Mouse (Mus musculus) ovary, postnatal 36 days (tissue): ENCODE data around the gene Daxx.

ENCODE experiments used
- DNase-seq: peaks from one replicate; pipeline ENCODE4 v3.0.0; 2022; ENCODE audit warnings: low spot score, mixed read lengths

Daxx gene

DNA sequence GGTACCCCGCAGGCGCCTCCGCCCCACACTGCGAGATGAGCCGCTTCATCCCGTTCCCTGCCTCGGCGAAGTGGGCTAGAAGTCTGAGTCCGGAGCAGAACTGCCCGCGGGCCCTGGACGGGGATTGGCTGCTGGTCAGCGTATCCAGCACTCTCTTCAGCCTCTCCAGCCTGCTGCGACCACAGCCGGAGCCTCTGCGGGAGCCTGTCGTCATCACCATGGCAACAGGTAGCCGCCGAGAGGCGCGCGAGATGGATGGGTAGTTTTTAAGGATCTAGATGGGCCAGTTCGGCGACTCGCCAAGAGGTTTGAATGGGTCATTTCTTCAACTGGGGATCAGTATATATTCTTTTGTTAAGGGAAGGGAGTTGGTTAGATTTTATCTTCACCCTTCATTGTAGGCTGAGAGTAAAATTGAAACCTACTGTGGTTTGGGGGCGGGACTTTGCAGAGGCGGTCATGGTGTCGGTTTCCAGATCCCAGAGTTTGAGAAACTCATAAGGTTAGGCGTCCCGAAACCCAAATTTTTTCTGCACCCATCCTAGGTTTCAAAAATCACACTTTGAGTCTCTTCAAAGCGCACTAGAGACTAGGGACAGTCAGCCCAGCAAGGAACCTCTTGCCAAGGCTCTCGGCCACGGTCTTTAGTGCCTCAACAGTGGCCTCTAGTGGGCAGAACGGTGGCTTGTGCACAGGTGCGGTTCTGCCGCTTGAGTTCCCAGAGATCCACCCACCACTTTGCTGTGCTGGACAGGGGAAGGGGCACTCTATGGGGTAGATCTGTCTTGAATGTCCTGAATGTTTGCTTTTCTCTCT lies 11.3 kb downstream of the Daxx start:
- DNase-seq, result peak; percentile 78

DNA sequence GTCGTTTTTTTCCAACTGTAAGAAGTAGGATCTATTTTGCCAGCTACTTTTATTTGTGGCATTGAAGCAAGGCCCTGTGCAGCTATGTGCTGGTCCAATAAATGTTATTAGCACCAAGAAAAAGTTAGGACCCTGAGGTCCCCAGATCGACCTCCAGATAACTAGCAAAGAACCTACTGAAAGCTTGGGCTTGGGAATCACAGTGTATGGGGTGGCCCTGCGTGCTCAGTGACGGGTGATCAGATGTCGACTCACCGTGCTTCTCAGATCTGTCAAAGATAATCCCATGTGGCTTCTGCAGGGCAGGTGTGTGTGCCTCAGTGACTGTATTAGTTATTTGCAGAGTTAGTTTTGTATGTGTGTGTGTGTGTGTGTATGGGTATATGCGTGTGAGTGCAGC lies 12.1 kb downstream of the Daxx start:
- no peak for DNase-seq

GRCm38 (mm10) chr17:33924577-33925283 lies 15.5 kb downstream of the Daxx start:
- peak; percentile 13 for DNase-seq

DNA sequence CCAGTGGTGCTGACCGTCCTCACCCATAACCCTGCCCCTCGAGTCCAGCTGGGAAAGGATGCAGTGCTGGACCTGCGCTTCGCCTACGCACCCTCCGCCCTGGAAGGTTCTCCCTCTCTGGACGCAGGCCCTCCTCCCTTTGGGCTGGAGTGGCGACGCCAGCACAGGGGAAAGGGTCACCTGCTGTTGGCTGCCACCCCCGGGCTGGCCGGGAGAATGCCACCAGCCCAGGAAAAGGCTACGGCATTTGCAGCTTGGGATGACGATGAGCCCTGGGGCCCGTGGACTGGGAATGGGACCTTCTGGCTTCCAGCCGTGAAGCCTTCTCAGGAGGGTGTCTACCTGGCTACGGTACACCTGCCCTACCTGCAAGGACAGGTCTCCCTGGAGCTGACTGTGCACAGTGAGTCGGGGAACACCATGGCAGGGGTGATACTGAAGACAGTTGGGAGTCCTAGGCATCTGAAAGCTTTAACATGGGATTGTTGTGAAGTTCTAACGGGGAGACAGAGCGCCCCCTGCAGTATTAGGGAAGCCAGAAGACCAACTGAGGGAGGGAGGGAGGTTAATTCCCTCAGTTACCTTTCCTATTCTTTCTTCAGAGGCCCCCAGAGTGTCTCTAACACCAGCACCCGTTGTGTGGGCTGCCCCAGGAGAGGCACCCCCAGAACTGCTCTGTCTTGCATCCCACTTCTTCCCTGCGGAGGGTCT lies 16.3 kb downstream of the Daxx start:
- peak; percentile 8 for DNase-seq

DNA sequence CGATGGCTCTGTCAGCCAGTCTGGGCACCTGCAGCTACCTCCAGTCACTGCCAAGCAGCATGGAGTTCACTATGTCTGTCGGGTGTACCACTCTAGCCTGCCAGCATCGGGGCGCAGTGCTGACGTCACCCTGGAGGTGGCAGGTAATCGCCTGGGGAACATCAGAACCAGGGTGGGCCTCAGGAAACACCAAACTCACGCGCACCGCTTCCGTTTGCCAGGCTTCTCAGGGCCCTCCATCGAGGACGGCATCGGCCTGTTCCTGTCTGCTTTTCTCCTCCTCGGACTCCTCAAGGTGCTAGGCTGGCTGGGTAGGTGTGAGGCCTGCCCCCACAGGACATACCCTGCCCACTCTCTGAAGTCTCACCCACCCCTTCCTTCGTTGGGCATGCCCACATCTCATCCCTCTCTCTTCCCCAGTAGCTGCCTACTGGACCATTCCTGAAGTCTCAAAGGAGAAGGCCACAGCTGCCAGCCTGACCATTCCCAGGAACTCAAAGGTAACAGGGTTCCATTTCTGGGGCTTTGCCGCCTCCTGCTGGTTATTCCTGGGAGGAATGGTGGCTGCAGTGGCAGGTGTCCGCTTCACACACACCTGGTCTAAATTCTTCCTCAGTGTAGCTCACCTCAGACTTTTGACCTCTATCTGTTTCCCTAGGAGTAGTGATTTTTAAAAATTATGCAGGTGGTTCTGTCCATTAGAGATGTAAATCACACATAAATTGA lies 17.2 kb downstream of the Daxx start:
- DNase-seq, result peak; percentile 29

DNA sequence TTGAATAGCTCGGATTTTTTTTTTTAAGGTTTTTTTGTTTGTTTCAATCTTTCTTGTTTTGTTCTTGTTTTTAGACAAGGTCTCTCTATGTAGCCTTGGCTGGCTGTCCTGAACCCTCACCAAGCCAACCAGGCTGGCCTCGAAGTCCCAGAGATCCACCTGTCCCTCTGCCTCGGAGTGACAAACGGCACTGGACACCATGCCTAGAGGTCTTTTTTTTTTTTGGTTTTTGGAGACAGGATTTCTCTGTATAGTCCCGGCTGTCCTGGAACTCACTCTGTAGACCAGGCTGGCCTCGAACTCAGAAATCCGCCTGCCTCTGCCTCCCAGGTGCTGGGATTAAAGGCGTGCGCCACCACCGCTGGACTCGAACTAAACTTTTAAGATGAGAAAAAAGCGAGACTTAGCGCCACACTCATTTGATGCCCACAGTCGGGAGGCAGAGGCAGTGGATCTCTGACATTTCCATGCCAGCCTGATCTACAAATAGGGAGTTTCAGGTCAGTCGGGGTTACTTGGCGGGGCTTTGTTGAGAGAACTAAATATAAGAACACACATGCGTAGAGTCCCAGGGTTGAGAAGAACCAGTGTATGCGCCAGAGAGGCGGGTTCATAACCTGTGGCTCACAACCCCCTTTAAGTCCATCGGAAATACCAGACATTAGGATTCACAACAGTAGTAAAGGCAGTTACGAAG lies 19.2 kb downstream of the Daxx start:
- DNase-seq, result peak; percentile 3

DNA sequence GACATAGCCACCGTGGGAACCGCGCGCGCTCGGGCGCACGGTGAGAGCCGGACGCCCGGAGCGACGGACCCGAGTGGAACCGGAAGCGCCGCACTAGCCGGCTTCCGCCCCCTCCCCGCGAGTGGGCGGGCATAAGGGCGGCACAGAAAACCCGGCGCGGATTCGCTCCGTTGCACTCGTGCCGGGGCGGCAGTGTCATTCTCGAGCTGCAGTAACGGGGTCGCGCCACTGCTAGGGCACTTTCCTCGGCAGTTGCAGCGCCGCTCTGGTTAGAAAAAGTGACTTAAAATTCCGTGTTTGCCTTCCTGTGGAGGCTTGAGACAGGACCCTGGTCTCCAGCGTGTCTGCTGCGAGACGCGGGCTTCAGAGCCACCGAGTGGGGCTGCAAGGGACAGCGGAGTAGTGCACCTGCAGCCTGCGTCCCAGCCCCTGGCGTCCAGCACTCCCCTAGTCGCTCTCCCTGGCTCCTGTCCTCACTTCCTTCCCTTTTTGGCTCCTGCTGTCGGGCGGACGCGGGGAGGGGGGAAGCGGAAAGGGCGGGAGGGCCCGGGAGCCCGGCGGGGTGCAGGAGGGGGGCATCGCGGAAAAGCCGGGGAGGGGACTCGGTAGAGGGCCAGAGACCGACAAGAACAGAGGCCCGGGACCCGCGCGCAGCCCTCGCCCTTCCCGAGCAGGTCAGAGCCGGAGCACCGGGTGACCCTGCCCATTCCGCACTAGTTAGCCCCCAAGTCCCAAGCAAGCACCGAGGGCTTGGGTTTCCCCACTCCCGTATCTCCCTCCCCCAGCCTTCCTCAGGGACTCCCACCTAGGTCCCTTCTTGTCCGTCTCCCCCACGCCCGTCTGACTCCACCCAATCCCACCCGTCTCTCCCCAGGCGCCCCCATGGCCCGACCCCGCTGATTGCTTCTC lies 20.4 kb downstream of the Daxx start, which contains the start of gene Rgl2:
Rgl2 (plus strand) TSS at position 173 of the 909 bp plus-strand sequence.
- peak; percentile 94 for DNase-seq

GRCm38 (mm10) chr17:33930280-33931158 lies 21.3 kb downstream of the Daxx start:
- DNase-seq, result peak; percentile 56

DNA sequence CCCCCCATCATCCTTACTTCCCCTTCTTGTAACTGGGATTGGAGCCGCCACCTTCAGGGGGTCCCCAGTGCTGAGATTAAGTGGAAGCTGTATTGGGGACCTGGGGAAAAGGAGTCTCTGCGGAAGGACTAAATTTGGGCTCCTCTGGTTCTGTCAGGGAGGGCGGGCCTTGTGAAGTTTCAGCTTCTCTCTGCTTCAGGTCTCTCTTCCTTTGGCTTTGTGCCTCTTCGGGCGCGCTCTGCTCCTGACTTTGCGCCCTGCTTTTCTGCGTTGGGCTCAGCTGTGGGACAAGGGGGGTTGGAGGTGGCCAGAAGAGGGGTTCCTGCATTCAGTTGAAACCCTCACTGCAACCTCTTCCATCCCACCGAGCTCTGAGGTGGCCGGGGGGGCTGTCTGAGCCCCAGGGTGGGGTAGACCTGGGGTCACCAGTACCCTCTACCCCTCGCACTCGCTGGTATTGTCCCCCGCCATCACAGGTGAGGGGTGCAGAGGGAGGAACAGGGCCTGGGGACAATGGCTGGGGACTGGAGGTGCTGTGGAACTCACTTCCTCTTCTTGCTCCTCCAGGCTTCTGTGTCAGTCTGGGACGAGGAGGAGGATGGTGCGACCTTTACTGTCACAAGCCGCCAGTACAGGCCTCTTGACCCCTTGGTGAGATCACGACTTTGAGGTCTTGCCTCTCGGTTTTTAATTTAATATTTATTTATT lies 22.1 kb downstream of the Daxx start:
- no peak for DNase-seq

- DNase-seq, result no peak
Measured at GRCm38 (mm10) chr17:33931947-33932346, 22.7 kb downstream of the Daxx start.

DNA sequence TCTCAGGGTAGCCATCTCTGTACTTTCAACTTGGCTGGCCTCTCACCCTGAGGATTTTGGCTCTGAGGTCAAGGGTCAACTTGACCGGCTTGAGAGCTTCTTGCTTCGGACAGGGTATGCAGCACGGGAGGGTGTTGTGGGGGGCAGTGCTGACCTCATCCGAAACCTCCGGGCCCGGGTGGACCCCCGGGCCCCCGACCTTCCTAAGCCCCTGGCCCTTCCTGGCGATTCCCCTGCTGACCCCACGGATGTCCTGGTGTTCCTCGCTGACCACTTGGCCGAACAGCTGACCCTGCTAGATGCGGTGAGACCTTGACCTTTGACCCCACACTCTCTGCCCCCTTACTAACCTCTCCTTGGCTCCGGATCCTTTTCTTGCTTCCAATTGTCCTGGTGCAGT lies 23.2 kb downstream of the Daxx start:
- DNase-seq, result no peak

- DNase-seq, result no peak
Measured at GRCm38 (mm10) chr17:33932970-33933369, 23.8 kb downstream of the Daxx start.

DNA sequence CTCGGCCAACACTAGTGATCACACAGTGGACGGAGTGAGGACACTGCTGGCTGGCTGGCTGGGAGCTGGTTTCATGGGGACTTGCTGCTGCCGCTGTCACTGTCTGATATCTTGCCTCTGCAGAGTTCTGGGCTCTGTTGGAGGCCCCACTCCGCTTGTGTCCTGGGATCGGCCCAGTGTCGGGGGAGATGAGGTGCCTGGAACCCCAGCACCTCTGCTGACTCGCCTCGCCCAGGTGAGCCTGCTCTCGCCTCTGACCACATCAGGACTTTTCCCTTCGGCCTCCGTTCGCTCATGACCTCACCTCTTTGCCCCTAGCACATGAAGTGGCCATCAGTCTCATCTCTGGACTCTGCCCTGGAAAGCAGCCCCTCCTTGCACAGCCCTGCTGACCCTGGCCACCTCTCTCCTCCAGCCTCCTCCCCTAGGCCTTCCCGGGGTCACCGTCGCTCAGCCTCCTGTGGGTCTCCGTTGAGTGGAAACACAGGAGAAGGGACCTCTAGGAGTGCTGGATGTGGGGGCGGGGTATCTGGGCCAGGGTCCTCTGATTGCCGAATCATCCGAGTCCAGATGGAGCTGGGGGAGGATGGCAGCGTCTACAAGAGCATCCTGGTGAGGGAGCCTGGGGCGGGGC lies 26.3 kb downstream of the Daxx start:
- DNase-seq, result no peak

DNA sequence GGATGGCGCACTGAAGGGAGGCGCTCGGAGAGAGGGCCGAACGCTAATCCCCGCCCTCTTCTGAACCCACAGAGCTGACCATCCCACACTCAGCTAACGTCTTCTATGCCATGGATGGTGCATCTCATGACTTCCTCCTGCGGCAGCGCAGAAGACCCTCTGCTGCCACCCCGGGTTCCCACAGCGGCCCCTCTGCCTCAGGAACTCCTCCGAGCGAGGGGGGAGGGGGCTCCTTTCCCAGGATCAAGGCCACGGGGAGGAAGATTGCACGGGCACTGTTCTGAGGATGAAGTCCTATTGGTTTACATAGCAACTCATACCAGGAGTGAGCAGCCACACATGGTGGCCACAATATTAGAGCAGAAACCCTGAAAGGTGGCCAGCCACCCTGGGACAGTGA lies 27.8 kb downstream of the Daxx start:
- DNase-seq, result no peak

DNA sequence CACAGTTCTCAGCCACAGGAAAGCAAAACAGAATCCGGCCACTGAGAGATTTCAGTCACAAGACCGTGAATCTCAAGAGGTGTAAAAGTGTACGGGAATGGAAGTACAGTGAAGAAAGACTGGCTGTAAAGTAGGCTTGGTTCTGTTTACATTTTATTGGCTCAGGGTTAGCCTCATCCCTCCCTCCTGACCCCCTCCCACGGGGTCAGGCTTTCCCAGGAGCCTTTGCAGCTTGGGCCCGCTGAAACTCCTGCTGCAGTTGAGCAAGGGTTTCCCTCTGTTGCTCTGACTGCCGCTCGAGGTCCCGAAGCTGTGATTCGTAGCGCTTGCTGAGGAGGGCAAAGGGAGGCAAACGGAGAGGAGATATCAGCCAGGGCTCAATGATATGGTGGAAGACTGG lies 29.6 kb downstream of the Daxx start:
- DNase-seq, result no peak

GRCm38 (mm10) chr17:33940206-33940805 lies 31.1 kb downstream of the Daxx start, which contains the start of the genes Pfdn6 and Wdr46:
Gene Pfdn6, minus strand, starts transcription at chr17:33940343.
Gene Wdr46, plus strand, starts transcription at chr17:33940660.
- peak; percentile 83 for DNase-seq

- no peak for DNase-seq
Measured at GRCm38 (mm10) chr17:33940981-33941380, 31.8 kb downstream of the Daxx start.

DNA sequence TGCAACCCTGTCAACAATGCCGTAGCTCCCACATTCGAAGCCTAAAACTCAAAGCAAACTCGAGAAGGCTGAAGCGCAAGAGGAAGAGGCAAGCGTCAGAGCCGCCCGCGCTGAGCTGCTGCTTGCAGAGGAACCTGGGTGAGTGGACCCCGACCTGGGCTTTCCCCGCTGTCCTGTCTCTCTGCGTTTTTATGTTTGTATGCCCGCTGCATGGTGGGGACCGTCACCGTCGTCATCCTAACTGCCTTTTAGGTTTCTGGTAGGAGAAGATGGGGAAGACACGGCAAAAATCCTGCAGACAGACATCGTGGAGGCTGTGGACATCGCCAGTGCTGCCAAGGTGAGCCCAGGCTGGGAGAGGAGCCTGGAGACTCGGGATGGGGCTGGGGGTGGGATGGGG lies 32.2 kb downstream of the Daxx start:
- no peak for DNase-seq
